Mouse (Mus musculus): ENCODE results near the gene Klc2.

DNA sequence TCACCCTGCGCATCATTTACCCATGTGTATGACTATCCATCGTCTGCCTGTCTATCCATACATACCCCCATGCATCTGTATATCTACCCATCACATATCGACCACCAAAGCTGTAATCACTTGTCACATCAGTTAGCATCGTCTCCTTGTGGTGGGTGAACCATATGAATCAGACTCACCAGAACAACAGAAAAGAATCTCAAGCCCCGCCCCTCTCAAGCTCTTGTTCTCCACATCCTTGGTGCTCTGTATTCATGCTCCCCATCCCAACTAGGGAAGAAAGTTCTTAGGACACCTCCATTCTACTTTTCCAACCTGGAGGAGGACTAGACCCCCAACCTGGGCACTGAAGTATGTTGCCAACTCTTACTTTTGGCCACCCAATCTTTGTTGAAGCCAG is 56.3 kb downstream of the Klc2 start:
- TF ChIP-seq CTCF (IDR thresholded peaks at IDR 0.05; ENCODE audit: control insufficient read depth, insufficient read depth, low read length) (no peak), POLR2A (IDR thresholded peaks at IDR 0.05; ENCODE audit: borderline replicate concordance, control insufficient read depth, low read depth, low read length) (no peak)
